Mouse (Mus musculus): ENCODE measurements around the gene Cela3b.

The Cela3b gene

DNA sequence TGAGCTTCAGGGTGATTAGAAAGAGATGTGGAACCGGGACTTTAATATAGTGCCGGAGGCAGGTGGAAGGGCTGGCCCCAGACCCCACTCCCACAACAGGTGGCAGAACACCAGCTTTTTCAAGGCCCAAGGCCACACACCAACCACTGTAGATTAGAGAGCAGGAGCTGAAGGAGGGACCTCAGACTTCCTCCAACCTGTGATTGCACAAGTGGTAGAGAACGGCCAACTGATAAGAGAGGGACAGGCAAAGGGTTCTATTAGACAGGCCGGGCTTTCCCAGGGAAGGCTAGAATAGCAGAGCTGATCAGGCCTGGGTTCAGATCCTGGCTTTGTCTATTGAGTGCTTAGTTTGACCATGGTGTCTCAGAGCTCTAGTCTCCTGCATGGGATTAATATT, at the start of gene Cela3b:
Gene Cela3b (minus strand): TSS at position 39 of the 400 bp plus-strand sequence.
- in situ Hi-C loops (cut with MboI) = no loop called here

- in situ Hi-C loops (cut with MboI) = no loop called here
Measured at GRCm38 (mm10) chr4:137479757-137480156, 49.4 kb upstream of the Cela3b start.

DNA sequence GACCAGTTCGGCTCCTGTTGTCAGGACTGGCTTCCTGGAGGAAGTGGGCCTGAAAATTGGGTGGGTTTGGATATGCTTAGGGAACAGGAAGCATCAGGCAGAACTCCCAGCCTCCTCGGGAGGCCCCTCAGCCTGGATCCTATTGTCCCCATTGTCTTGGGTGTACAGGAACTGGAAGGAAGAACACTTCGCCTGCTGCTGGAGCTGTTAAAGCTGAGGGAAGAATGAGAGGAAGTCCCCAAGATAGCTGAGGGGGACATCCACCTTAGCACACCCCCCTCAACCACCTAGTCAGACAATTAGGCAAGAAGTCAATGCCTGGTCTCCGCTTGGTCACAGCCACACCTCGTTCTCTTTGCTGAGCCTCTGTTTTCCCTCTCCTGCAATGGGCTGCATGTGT, 48.0 kb upstream of the Cela3b start:
- in situ Hi-C loops (cut with MboI) = no loop called here

- in situ Hi-C loops (cut with MboI) = no loop called here
Measured at GRCm38 (mm10) chr4:137477611-137478010, 47.3 kb upstream of the Cela3b start.

DNA sequence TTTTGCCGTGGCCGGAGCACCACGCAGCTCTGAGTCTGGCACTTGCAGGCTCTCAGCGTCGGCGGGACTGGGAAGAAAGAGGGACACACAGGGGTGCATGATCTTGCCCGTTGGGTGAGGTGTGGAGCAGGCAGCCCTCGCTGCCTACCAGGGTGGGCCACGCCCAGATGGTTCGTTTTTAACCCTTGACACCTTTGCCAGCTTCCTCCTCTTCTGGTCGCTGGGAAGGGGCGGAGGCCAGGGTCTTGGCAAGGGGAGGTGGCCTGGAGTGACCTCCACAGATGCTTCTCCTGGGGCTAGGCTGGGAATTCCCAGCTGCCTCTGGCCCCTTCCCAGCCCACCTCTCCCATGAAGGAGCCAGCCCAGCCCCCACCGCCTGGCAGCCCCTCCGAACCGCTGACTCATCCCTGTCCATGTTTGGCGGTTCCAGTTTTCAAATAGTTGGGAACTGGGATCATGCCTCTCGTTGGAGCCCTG, 46.5 kb upstream of the Cela3b start:
- in situ Hi-C loops (cut with MboI) = no loop called here

DNA sequence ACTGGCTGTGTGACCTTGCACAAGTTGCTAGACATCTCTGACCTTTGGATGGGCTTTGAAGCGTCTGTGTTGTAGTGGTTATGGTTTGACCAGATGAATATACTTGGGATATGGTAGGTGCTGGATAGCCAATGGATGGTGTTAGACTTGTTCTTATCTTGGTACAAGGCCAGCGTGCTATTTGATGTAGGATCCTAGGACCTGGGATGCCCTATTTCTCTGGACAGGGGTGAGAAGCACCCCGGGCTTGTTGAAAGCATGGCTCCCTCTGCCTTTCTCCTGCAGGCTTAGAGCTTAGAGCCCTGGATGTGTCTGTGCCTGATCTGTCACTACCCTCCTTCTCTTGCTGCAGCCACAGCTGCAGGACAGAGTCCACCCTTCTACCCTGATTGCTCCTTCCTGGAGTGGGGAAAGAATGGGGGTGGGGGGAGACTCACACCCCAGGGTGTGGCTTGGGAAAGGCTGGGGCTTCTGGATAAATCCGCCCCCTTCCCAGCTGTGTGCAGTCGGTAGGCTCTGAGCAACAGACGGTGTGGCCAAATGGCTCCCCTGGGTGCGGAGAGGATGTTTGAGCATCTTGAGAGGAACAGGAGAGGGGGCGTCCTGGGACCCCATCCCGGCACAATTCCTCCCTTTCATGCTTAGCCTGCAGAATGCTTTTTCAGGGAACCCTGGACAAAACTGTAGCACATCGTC, 45.9 kb upstream of the Cela3b start:
- in situ Hi-C loops (cut with MboI) = no loop called here

DNA sequence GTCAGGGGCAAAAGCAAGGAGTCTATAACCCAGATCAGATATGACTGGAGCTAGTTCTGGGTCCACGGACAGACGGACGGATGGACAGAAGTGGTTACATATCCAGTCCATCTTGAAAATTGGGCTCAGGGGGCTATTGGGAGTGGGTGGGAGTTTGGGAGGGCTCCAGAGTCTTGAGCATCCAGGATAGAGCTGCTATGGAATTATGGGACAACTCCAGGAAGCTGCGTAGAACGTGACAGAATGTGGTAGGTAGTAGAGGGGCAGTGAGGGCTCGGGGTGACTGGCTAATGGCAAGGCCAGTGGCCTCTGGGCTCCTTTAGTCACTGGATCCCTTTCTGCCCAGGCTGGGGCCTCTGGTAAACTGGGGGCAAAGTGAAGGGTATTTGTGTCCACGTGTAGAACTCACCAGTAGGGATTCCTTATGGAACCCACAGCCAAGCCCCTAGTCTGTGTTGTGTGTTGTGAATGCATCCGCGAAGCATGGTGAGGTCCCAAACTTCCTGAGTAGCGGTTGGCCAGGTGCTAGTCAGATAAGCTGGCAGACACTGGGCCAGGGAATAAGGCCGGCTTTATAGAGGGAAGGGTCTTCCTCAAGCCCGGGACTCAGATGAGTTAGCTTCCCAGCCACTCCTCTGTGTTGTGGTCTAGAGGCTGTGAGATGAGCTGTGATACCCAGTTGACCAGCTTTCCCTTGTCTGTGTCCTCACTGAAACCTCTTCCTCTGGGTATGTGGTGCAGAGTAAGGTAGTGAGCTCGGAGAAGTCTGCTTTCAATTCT, 45.1 kb upstream of the Cela3b start:
- in situ Hi-C loops (cut with MboI) = no loop called here

DNA sequence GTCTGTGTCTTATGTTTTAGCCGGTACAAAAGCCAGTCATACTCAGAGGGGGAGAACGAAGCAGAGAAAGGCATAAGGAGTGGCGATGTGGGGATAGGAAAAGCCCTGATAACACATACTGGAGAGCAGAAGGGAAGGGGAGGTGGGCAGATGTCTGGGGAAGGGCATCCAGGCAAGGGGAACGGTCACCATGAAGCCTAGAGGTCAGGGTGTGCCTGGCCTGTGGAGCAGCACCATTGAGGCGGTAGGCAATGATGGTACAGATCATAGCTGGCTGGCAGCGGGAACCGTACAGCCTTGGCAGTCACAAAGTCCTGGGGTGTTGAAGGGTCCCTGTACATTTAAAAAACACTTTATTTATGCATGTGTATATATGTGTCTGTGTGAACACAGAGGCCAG, 44.4 kb upstream of the Cela3b start:
- in situ Hi-C loops (cut with MboI) = no loop called here

DNA sequence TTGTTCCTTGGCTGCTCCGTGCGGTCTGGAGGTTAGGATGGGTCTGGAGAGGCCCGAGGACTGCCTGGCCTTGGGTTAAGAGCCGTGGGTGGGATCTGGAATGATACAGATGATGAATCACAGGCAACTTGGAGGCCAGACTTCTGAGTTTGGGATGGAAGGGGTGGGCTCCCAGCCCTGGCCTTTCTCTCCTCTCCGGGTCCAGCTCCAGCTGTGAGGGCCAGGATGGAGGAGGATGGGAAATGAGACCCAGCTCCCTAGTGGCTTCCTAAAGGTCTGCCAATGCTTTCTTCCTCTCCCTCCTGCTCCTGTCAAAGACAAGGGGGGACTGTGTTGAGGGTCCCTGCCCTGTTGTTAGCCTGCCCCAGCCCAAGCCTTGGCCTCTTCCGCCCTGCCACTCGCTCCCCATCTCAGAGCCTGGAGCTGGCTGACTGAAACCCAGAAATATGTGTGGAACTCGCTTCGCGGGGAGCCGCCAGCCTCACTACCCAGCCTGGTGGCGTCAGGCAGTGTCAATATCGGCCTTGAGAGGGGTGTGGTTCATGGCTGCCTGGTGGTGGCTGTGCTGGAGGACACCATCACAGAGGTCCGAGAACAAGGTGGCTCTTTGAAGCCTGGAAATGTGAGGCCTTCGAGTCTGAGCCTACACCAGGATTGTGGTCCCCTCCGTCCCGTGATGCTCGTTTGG, 43.5 kb upstream of the Cela3b start:
- in situ Hi-C loops (cut with MboI) = no loop called here

- in situ Hi-C loops (cut with MboI) = no loop called here
Measured at GRCm38 (mm10) chr4:137473240-137473639, 42.9 kb upstream of the Cela3b start.

DNA sequence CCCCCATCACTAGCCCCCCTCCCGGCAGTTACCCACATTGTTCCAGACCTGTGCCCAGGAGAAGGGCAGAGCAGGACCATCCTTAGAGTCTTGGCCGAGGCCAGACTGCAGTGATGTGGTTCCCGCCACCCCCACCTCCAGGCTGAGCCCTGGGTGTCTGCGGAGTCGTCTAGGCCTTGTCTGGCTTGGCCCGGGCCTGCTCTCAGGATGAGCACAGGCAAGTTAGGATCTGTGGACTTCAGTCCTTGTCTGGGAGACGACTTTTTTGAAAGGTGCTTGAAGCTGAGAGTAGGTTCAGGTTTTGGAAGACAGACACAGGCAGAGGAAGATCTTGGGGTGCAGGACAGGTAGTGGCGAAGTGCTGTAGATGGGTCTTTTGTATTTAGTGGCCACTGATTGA, 41.0 kb upstream of the Cela3b start:
- in situ Hi-C loops (cut with MboI) = no loop called here

DNA sequence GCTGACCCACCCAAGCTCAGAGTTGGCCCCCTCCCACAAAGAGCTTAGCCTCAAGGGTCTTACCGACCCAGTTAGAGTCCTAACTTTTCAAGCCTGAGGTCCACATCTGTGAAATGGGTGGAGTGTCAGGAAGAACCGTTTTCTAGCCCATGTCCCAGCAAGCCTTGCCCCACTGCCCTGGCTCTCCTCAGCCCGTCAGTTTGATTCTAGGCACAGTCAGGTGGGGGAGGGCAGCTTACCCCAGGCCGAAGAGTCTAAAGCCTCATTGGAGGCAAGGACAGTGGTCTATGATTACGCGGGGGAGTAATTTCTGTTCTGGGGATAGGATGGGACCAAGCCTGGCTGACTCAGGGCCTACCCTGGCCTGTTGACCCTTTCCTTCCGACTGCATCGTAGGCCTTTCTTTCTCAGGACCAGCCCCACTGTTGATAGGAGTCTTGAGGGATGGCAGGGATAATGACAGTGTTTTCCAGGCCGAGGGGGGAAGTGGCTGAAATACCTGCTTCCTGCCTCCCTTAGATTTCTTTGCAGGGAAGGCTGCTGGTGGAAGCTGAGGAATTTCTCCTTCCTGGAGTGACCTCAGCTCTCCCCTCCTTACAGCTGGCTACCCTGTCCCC, 40.5 kb upstream of the Cela3b start:
- in situ Hi-C loops (cut with MboI) = no loop called here

GRCm38 (mm10) chr4:137469845-137470692, 39.7 kb upstream of the Cela3b start:
- in situ Hi-C loops (cut with MboI) = no loop called here

- in situ Hi-C loops (cut with MboI) = no loop called here
Measured at GRCm38 (mm10) chr4:137469081-137469844, 38.9 kb upstream of the Cela3b start.

DNA sequence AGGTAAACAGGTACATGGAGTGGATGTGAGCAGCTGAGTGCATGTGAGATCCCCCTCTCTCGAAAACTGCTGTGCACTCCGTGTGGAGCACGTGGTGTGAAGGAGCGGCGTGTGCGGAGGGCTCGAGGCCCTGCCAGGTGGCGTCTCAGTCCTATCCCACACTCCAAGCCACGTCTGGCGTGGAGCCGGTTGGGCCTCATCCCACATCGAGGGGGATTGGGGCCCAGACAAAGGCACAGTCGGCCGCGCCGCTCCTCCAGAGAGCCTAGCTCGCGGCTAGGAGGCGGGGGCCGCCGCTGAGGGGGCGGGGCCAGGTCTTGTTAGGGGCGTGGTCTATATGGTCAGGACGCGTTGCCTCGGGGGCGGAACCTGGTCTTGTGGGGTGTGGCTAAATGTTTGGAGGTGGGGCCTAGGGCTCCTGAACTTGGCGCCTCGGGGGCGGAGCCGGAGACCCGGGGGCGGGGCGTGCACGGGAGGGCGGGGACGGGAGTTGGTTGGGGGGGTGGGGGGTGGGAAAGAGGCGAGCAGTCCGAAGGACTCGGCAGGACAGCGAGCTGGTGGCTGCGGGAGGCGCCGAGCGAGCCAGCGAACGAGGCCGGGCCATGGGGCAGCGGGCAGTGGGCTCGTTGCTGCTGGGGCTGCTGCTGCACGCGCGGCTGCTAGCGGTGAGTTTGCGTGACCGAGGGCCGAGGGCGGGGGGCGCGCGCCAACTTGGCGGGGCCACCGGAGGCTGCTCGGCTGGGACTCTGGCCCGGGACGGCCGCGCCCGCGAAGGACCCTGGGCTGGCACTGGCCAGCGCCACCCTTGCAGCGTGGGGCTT, 38.1 kb upstream of the Cela3b start, which contains the start of gene Hspg2:
Gene Hspg2 (plus strand): TSS at position 510 of the 821 bp plus-strand sequence.
- in situ Hi-C loops (cut with MboI) = no loop called here

DNA sequence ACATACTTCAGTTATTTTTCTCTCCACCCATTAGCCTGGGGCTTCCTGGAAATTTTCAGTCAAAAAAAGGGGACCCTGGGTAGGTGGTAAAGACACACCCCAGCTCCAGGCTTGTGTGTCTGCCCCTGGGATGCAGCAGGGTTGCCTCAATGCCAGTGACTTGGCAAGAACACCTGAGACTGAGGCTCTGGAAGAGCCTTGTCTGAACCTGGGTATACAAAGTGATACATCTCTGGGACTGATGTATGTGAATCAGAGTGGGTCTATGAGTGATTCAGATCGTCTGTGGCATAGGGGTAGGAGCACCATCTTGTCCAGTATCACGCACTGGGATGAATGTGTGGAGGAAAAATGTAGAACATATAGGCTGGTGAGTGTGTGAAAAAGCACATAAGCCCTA, 37.2 kb upstream of the Cela3b start:
- in situ Hi-C loops (cut with MboI) = no loop called here

GRCm38 (mm10) chr4:137466991-137467390, 36.7 kb upstream of the Cela3b start:
- in situ Hi-C loops (cut with MboI) = no loop called here

DNA sequence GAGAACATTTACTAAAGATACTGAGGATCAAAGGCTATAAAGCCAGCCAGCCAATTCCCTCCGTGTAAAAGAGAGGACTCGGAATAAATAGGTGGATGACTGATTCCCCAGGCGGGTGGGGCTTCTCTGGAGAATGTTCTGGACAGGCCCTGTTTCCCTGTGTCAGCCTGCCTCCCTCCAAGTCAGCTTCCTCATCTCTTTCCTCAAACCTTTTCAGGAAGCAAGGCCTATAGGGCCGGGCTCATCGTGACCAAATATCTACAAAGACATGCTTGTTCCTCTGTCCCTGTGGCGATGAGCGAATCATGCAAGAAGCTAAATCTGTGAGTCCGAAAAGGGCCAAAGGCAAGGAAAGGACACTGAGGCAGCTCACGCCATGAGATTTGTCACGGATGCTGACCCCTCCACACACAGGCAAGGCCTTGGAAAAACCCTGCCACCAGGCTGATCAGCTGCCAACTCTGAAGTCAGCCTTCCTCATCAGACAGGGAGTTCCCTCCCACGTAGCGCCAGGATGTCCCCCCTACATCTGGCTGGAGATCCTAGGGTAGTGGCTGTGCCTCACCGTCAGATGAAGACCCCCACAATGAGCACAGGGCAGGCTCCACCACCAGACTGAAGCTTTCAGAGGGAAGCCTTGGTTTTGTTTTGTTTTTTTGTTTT, 34.9 kb upstream of the Cela3b start:
- in situ Hi-C loops (cut with MboI) = no loop called here
